Mouse (Mus musculus) limb, embryonic 14.5 days (tissue): ENCODE data around the gene Acer2. TPM values are rescaled to one million over a fixed set of nuclear protein-coding genes. Genes with fewer than 3 reads are reported as not detected.

Experiments
- ATAC-seq: fragments of 200-750 bp; cut with Nextera tagmentation; 2 replicates; pipeline ENCODE4 v1.8.0; 2017; ENCODE audit warnings: low read depth, moderate number of reproducible peaks, moderate TSS enrichment; ENCODE audit not compliant: low FRiP score
- DNase-seq: peaks from one replicate; pipeline ENCODE4 v3.0.0-alpha.2; 2015; ENCODE audit warnings: low spot score
- H3K27ac ChIP-seq: fragments of 300-500 bp; sonication (generic); replicated peaks from 2 replicates; pipeline ENCODE4 v1.5.1; 2014; ENCODE audit warnings: low read depth, mild to moderate bottlenecking, low read length, moderate library complexity, mixed read lengths
- H3K27me3 ChIP-seq: fragments of 300-500 bp; sonication (generic); 2 replicates; pipeline ENCODE4 v1.6.1; 2014; ENCODE audit warnings: low read length, mixed read lengths; ENCODE audit not compliant: control insufficient read depth, insufficient read depth
- H3K36me3 ChIP-seq: fragments of 300-500 bp; sonication (generic); 2 replicates; pipeline ENCODE4 v1.6.1; 2014; ENCODE audit warnings: mild to moderate bottlenecking, low read length, moderate library complexity, mixed read lengths; ENCODE audit not compliant: control insufficient read depth, insufficient read depth
- H3K4me1 ChIP-seq: fragments of 300-500 bp; sonication (generic); 2 replicates; pipeline ENCODE4 v1.6.1; 2014; ENCODE audit warnings: antibody characterized with exemption, low read length, mixed read lengths; ENCODE audit not compliant: control insufficient read depth, insufficient read depth
- H3K4me2 ChIP-seq: fragments of 300-500 bp; sonication (generic); replicated peaks from 2 replicates; pipeline ENCODE4 v1.6.1; 2014; ENCODE audit warnings: low read depth, mild to moderate bottlenecking, low read length, moderate library complexity; ENCODE audit not compliant: severe bottlenecking
- H3K4me3 ChIP-seq: fragments of 300-500 bp; sonication (generic); replicated peaks from 2 replicates; pipeline ENCODE4 v1.5.1; 2014; ENCODE audit warnings: low read length
- H3K9ac ChIP-seq: fragments of 300-500 bp; sonication (generic); 2 replicates; pipeline ENCODE4 v1.6.1; 2014; ENCODE audit warnings: mild to moderate bottlenecking, low read depth, low read length, moderate library complexity; ENCODE audit not compliant: severe bottlenecking
- H3K9me3 ChIP-seq: fragments of 300-500 bp; sonication (generic); 2 replicates; pipeline ENCODE4 v1.6.1; 2016; ENCODE audit warnings: low read length; ENCODE audit not compliant: control insufficient read depth
- POLR2A ChIP-seq: fragments of 200-500 bp; IDR thresholded peaks from 2 replicates; pipeline ENCODE4 v1.8.0; 2012; ENCODE audit warnings: inconsistent platforms, mild to moderate bottlenecking, moderate library complexity, borderline replicate concordance; ENCODE audit not compliant: insufficient read depth, insufficient read length; ENCODE audit errors: extremely low read depth
- WGBS: fragments of 180-500 bp; shearing (Covaris S2); extraction: QIAGEN DNeasy Blood & Tissue Kit; methylation state at CpG from one replicate; pipeline ENCODE4 v1.1.7; 2014; 5-methylcytosine and 5-hydroxymethylcytosine counted together
- polyA plus RNA-seq, 2 experiments: library from polyadenylated mRNA; depleted of rRNA in 1 of 2; stranded (reverse) in 1 of 2; unstranded in 1 of 2; fragments of >200 nt; fragmentation: Nextera tagmentation in 1 of 2; extraction: Ambion mirVana in 1 of 2; gene quantifications; 2 replicates each; pipeline versions ENCODE4 v1.2.1 to v1.2.3; 2012 to 2014

The Acer2 gene
- polyA plus RNA-seq, 2 experiments, result 8.6 to 15.9 TPM

GRCm38 (mm10) chr4:86879477-86879876, 5.3 kb downstream of the Acer2 start:
- Histone ChIP-seq H3K27me3 (no peaks in the 10 kb centered on the region), H3K4me2 (no peak overlapping the region), H3K9ac (no peak overlapping the region), H3K27ac (no peak overlapping the region), H3K4me3 (no peak overlapping the region), H3K36me3 (no peaks in the 10 kb centered on the region), H3K4me1 (peaks cover 4% of the 10 kb centered on the region; the same call in 1 of the 2 replicates), H3K9me3 (no peaks in the 10 kb centered on the region)
- 93% methylated on average over 2 of the region's 2 CpGs for WGBS
- DNase-seq, result no peak
- no peak for TF ChIP-seq POLR2A
- ATAC-seq, result no peak

- H3K36me3 ChIP-seq, result no peaks in the 10 kb centered on the region
- no peak for TF ChIP-seq POLR2A
- H3K9me3 ChIP-seq, result no peaks in the 10 kb centered on the region
- H3K27me3 ChIP-seq, result no peaks in the 10 kb centered on the region
- DNase-seq (no peak), ATAC-seq (no peak)
- H3K4me3 ChIP-seq, result no peak overlapping the region
- no peak overlapping the region for H3K9ac ChIP-seq
- H3K4me1 ChIP-seq, result no peaks in the 10 kb centered on the region
- no peak overlapping the region for H3K4me2 ChIP-seq
- 81% methylated on average over 4 of the region's 4 CpGs for WGBS
- H3K27ac ChIP-seq, result no peak overlapping the region
These were observed 7.0 kb downstream of the Acer2 start for GRCm38 (mm10) chr4:86881178-86881577.

GRCm38 (mm10) chr4:86882413-86882812, 8.2 kb downstream of the Acer2 start:
- no peak overlapping the region for H3K9ac ChIP-seq
- H3K27me3 ChIP-seq, result no peaks in the 10 kb centered on the region
- no peak for ATAC-seq
- H3K27ac ChIP-seq, result no peak overlapping the region
- no peak overlapping the region for H3K4me2 ChIP-seq
- H3K36me3 ChIP-seq, result no peaks in the 10 kb centered on the region
- TF ChIP-seq POLR2A, result no peak
- 85% methylated on average over 2 of the region's 2 CpGs for WGBS
- H3K9me3 ChIP-seq, result no peaks in the 10 kb centered on the region
- DNase-seq, result no peak
- no peaks in the 10 kb centered on the region for H3K4me1 ChIP-seq
- H3K4me3 ChIP-seq, result no peak overlapping the region

- Histone ChIP-seq H3K27me3 (no peaks in the 10 kb centered on the region), H3K4me2 (no peak overlapping the region), H3K36me3 (no peaks in the 10 kb centered on the region), H3K4me1 (no peaks in the 10 kb centered on the region), H3K4me3 (no peak overlapping the region), H3K9ac (no peak overlapping the region), H3K9me3 (no peaks in the 10 kb centered on the region), H3K27ac (no peak overlapping the region)
- DNase-seq, result no peak
- TF ChIP-seq POLR2A, result no peak
- 55% methylated on average over 4 of the region's 4 CpGs for WGBS
- no peak for ATAC-seq
These were observed 10.7 kb downstream of the Acer2 start for GRCm38 (mm10) chr4:86884945-86885344.

GRCm38 (mm10) chr4:86885790-86886159, 11.6 kb downstream of the Acer2 start:
- Histone ChIP-seq H3K27me3 (no peaks in the 10 kb centered on the region), H3K9ac (peak overlapping the region; percentile 40; the same call in 1 of the 2 replicates), H3K36me3 (no peaks in the 10 kb centered on the region), H3K4me1 (no peaks in the 10 kb centered on the region), H3K4me2 (peak overlapping the region; percentile 48), H3K27ac (peak overlapping the region; percentile 15; the same call in 1 of the 2 replicates), H3K4me3 (peak overlapping the region; percentile 26), H3K9me3 (no peaks in the 10 kb centered on the region)
- DNase-seq (no peak), ATAC-seq (no peak)
- WGBS, result 46% methylated on average over 12 of the region's 12 CpGs
- TF ChIP-seq POLR2A, result no peak

GRCm38 (mm10) chr4:86886160-86886878, 12.1 kb downstream of the Acer2 start:
- H3K27ac ChIP-seq, result peak overlapping the region; percentile 15; the same call in 1 of the 2 replicates
- peak overlapping the region; percentile 26 for H3K4me3 ChIP-seq
- no peak for TF ChIP-seq POLR2A
- DNase-seq (peak; percentile 56), ATAC-seq (no peak)
- 27% methylated on average over 18 of the region's 18 CpGs for WGBS
- H3K36me3 ChIP-seq, result no peaks in the 10 kb centered on the region
- H3K9me3 ChIP-seq, result no peaks in the 10 kb centered on the region
- H3K9ac ChIP-seq, result peak overlapping the region; percentile 40
- H3K4me1 ChIP-seq, result no peaks in the 10 kb centered on the region
- peak overlapping the region; percentile 48 for H3K4me2 ChIP-seq
- H3K27me3 ChIP-seq, result no peaks in the 10 kb centered on the region
